Mouse (Mus musculus) midbrain, embryonic 16.5 days (tissue): ENCODE data around the gene Tex22. TPM values are rescaled to one million over a fixed set of nuclear protein-coding genes. Genes with fewer than 3 reads are reported as not detected.

ENCODE experiments used
- ATAC-seq: fragments of 200-750 bp; cut with Nextera tagmentation; 2 replicates; pipeline ENCODE4 v1.8.0; 2017; ENCODE audit warnings: moderate TSS enrichment
- H3K27ac ChIP-seq: fragments of 300-500 bp; sonication (generic); 2 replicates; pipeline ENCODE4 v1.5.1; 2014; ENCODE audit warnings: mild to moderate bottlenecking, low read length, mixed read lengths
- H3K27me3 ChIP-seq: fragments of 300-500 bp; sonication (generic); 2 replicates; pipeline ENCODE4 v1.6.1; 2014; ENCODE audit warnings: low read depth, low read length, mixed read lengths; ENCODE audit not compliant: control insufficient read depth, insufficient read depth
- H3K36me3 ChIP-seq: fragments of 300-500 bp; sonication (generic); 2 replicates; pipeline ENCODE4 v1.6.1; 2014; ENCODE audit warnings: mild to moderate bottlenecking, low read length, moderate library complexity, mixed read lengths; ENCODE audit not compliant: control insufficient read depth, insufficient read depth
- H3K4me1 ChIP-seq: fragments of 300-500 bp; sonication (generic); 2 replicates; pipeline ENCODE4 v1.6.1; 2014; ENCODE audit warnings: mild to moderate bottlenecking, low read length, mixed read lengths; ENCODE audit not compliant: control insufficient read depth, insufficient read depth
- H3K4me2 ChIP-seq: fragments of 300-500 bp; sonication (generic); 2 replicates; pipeline ENCODE4 v1.6.1; 2014; ENCODE audit warnings: mild to moderate bottlenecking, low read length, mixed read lengths
- H3K4me3 ChIP-seq: fragments of 300-500 bp; sonication (generic); 2 replicates; pipeline ENCODE4 v1.5.1; 2014; ENCODE audit warnings: low read depth, mild to moderate bottlenecking, low read length, moderate library complexity, mixed read lengths
- H3K9ac ChIP-seq: fragments of 300-500 bp; sonication (generic); 2 replicates; pipeline ENCODE4 v1.6.1; 2014; ENCODE audit warnings: low read depth, low read length, mixed read lengths
- H3K9me3 ChIP-seq: fragments of 300-500 bp; sonication (generic); replicated peaks from 2 replicates; pipeline ENCODE4 v1.6.1; 2014; ENCODE audit warnings: mild to moderate bottlenecking, low read length, mixed read lengths; ENCODE audit not compliant: control insufficient read depth, poor library complexity, severe bottlenecking
- WGBS: fragments of 180-500 bp; shearing (Covaris S2); extraction: QIAGEN DNeasy Blood & Tissue Kit; methylation state at CpG from one replicate; pipeline ENCODE4 v1.1.7; 2014; 5-methylcytosine and 5-hydroxymethylcytosine counted together
- microRNA-seq: library from miRNA; unstranded; fragments of <30 nt; microRNA quantifications from one replicate; pipeline ENCODE4, GENCODE M21; 2017
- polyA plus RNA-seq: library from polyadenylated mRNA; unstranded; fragments of >200 nt; fragmentation: Nextera tagmentation; extraction: Ambion mirVana; gene quantifications from 2 replicates; pipeline ENCODE4 v1.2.1, GENCODE M21; 2015

The Tex22 gene
- polyA plus RNA-seq, 1 experiment from 2014 or later: not detected

DNA sequence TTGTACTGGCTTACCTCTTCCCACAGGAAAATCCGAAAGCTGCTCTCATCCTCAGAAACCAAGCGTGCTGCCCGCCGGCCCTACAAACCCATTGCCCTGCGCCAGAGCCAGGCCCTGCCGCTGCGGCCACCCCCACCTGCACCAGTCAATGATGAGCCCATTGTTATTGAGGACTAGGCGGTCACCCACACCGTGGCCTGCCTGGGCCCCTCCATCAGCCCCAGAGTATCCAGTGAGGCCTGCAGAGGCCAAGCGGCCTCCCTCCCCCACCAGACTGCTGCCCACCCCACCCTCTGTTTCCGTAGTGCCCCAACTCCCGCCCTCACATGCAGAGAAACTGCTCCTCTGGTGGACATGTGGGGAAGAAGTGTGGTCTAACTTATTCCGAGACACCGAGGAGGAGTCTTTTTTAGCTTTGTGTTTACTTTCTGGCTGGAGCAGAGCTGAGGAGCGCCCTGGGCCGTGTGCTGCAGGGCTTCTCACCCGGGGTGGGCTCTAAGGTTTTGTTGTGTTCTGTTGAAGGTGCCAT lies 62.3 kb downstream of the Tex22 start:
- Histone ChIP-seq H3K9ac (no peak overlapping the region), H3K4me1 (peaks cover 17% of the 10 kb centered on the region), H3K9me3 (no peaks in the 10 kb centered on the region), H3K36me3 (peaks cover 45% of the 10 kb centered on the region), H3K27ac (no peak overlapping the region), H3K4me2 (no peak overlapping the region), H3K4me3 (no peak overlapping the region), H3K27me3 (no peaks in the 10 kb centered on the region)
- no peak for ATAC-seq
- WGBS: 76% methylated on average over 17 of the region's 17 CpGs

DNA sequence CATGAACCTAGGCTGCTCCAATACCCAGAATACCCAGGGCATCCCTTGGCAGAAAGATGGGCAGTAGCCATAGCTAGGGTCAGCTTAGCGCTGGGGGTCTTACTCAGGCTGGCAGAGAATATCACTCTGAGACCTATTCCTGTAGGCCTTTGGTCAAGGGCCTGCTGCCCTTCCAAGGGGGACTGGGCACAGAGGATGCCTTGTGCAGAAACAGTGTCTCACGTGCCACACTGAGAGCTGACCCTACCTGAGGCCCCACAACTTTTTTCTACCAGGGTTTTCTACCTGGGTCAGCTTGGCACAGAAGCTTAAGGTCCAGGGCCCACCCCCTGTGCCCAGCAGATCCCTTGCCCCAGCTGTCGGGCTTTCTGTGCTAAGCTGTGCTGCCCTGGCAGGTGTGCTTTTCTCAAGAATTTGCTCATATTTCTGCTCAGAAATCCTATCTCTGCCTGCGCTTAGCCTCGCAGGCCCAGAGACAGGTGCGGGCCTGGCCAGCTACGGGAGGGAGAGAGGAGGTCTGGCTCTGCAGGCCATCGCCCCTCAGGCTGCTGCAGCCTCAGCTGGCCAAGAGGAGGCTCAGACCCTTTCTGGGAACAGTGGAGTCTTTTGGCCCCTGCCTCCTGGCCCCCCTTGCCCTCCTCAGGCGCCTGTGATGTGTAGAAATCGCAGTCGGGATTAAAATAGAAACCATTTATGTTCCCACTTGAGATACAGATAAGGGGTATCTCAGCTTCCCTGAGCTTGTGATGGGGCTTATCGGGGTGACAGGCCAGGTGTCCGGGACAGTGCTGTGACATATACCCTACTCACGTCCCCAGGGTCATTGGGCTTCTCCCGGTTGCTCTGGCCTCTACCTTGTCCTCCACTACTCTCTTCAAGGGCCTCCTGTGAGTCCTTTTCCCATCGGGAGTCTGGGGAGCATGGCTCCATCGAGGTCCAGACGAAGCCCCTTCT lies 63.2 kb downstream of the Tex22 start:
- H3K27ac ChIP-seq: 0 out of 2 replicates have a peak overlapping the region, but pooled peaks have one; percentile 1
- no peak overlapping the region for H3K9ac ChIP-seq
- H3K36me3 ChIP-seq: peaks cover 37% of the 10 kb centered on the region
- peaks cover 26% of the 10 kb centered on the region for H3K4me1 ChIP-seq
- ATAC-seq: no peak
- WGBS: 92% methylated on average over 18 of the region's 18 CpGs
- no peak overlapping the region for H3K4me3 ChIP-seq
- H3K4me2 ChIP-seq: no peak overlapping the region
- no peaks in the 10 kb centered on the region for H3K27me3 ChIP-seq
- no peaks in the 10 kb centered on the region for H3K9me3 ChIP-seq

- Histone ChIP-seq H3K9ac (no peak overlapping the region), H3K36me3 (peaks cover 29% of the 10 kb centered on the region)
- 77% methylated on average over 6 of the region's 6 CpGs for WGBS
Measured at GRCm38 (mm10) chr12:113138291-113138690, 64.0 kb downstream of the Tex22 start.

More at GRCm38 (mm10) chr12:113138291-113138690, 64.0 kb downstream of the Tex22 start:
- peaks cover 34% of the 10 kb centered on the region for H3K4me1 ChIP-seq
- H3K9me3 ChIP-seq: no peaks in the 10 kb centered on the region
- no peak overlapping the region for H3K4me3 ChIP-seq
- ATAC-seq: no peak
- H3K27ac ChIP-seq: no peak overlapping the region
- no peaks in the 10 kb centered on the region for H3K27me3 ChIP-seq
- H3K4me2 ChIP-seq: no peak overlapping the region

Small RNAs within 50 kb of the gene (microRNA-seq; reads per million reads assigned to microRNA genes)
- gene Gm44471: not detected

Other genes starting within 250 kb of the Tex22 start
- gene Cdca4, start 245.1 kb upstream of the Tex22 start, polyA plus RNA-seq: 32.6 and 37.6 TPM in 2 replicates
- gene Gpr132, start 206.3 kb upstream of the Tex22 start, polyA plus RNA-seq: 0.14 TPM in 1 of 2 replicates, not detected in the other
- 10.4 and 14.8 TPM in 2 replicates for gene Jag2, start 144.7 kb upstream of the Tex22 start, polyA plus RNA-seq
- 48.0 and 53.1 TPM in 2 replicates for gene Nudt14, start 132.4 kb upstream of the Tex22 start, polyA plus RNA-seq
- gene Btbd6, start 98.0 kb upstream of the Tex22 start, polyA plus RNA-seq: 55.5 and 58.8 TPM in 2 replicates
- 44.2 and 46.5 TPM in 2 replicates for gene Brf1, start 73.8 kb upstream of the Tex22 start, polyA plus RNA-seq
- 27.6 and 32.3 TPM in 2 replicates for gene Pacs2, start 60.0 kb upstream of the Tex22 start, polyA plus RNA-seq
- gene Mta1, start 23.8 kb downstream of the Tex22 start, polyA plus RNA-seq: 14.4 and 15.9 TPM in 2 replicates
- gene Crip2, start 65.7 kb downstream of the Tex22 start, polyA plus RNA-seq: 369 and 395 TPM in 2 replicates
- 16.8 and 23.3 TPM in 2 replicates for gene Crip1, start 71.8 kb downstream of the Tex22 start, polyA plus RNA-seq
- gene Tedc1, start 81.9 kb downstream of the Tex22 start, polyA plus RNA-seq: 11.0 and 11.4 TPM in 2 replicates
- 47.2 and 50.3 TPM in 2 replicates for gene Tmem121, start 111.4 kb downstream of the Tex22 start, polyA plus RNA-seq